Mouse (Mus musculus) ES-E14 (cell line): ENCODE measurements around the gene Scn4a. TPM values are rescaled to one million over a fixed set of nuclear protein-coding genes. Genes with fewer than 3 reads are reported as not detected.
"Not testable (repeated sequence)": the region's sequence is repeated elsewhere in the genome, so short reads cannot be mapped to it uniquely, and the experiment has no call there.

Experiments used
- DNase-seq: peaks from one replicate; pipeline ENCODE4 v3.0.0-alpha.2; 2013; ENCODE audit warnings: low read depth, low spot score
- H3K27ac ChIP-seq: 2 replicates; pipeline ENCODE4 v1.5.1; 2012; ENCODE audit warnings: low read depth, mild to moderate bottlenecking, low read length, moderate library complexity, mixed read lengths; ENCODE audit not compliant: poor library complexity, insufficient read depth, severe bottlenecking
- H3K36me3 ChIP-seq: 2 replicates; pipeline ENCODE4 v1.6.1; 2012; ENCODE audit warnings: mild to moderate bottlenecking, low read length, moderate library complexity, mixed read lengths; ENCODE audit not compliant: control insufficient read depth, poor library complexity, insufficient read depth, severe bottlenecking
- H3K4me1 ChIP-seq, 2 experiments: fragments of 150-350 bp in 1 of 2; sonication (generic) in 1 of 2; 2 replicates each; pipeline ENCODE4 v1.6.1; 2012; ENCODE audit warnings: low read length in 2 of 2, mild to moderate bottlenecking in 1 of 2, mixed read lengths in 1 of 2; ENCODE audit not compliant: control insufficient read depth in 2 of 2, insufficient read depth in 2 of 2, poor library complexity in 1 of 2
- H3K4me3 ChIP-seq, 2 experiments: fragments of 150-350 bp in 1 of 2; sonication (generic) in 1 of 2; 2 replicates each; pipeline ENCODE4 v1.5.1; 2012; ENCODE audit warnings: low read length in 2 of 2, low read depth in 1 of 2, mild to moderate bottlenecking in 1 of 2, mixed read lengths in 1 of 2; ENCODE audit not compliant: insufficient read depth in 1 of 2, poor library complexity in 1 of 2, severe bottlenecking in 1 of 2
- H3K9ac ChIP-seq: 2 replicates; pipeline ENCODE4 v1.6.1; 2012; ENCODE audit warnings: low read depth, mild to moderate bottlenecking, low read length, mixed read lengths; ENCODE audit not compliant: poor library complexity, insufficient read depth, severe bottlenecking
- H3K9me3 ChIP-seq: fragments of 150-350 bp; sonication (generic); 2 replicates; pipeline ENCODE4 v1.6.1; 2012; ENCODE audit warnings: low read depth, mild to moderate bottlenecking, low read length; ENCODE audit not compliant: control insufficient read depth, insufficient read depth
- CHD2 ChIP-seq: IDR thresholded peaks from 2 replicates; pipeline ENCODE4 v1.6.1; 2014; ENCODE audit warnings: mild to moderate bottlenecking, low read depth, low read length, inconsistent platforms
- HCFC1 ChIP-seq: IDR thresholded peaks from 2 replicates; pipeline ENCODE4 v1.6.1; 2012; ENCODE audit warnings: low read length, inconsistent platforms, borderline replicate concordance; ENCODE audit not compliant: insufficient read depth
- MAFK ChIP-seq: IDR thresholded peaks from 2 replicates; pipeline ENCODE4 v1.6.1; 2014; ENCODE audit warnings: mild to moderate bottlenecking, low read depth, low read length, inconsistent platforms; ENCODE audit not compliant: insufficient read depth
- ZC3H11A ChIP-seq: IDR thresholded peaks from 2 replicates; pipeline ENCODE4 v1.6.1; 2012; ENCODE audit warnings: low read depth, mild to moderate bottlenecking, inconsistent platforms, low read length, borderline replicate concordance
- ZNF384 ChIP-seq: IDR thresholded peaks from 2 replicates; pipeline ENCODE4 v1.6.1; 2012; ENCODE audit warnings: low read depth, low read length, inconsistent platforms
- in situ Hi-C, 2 experiments: fragments of 600-800 bp; cut with MboI; formaldehyde crosslinking; loops; one replicate each; pipeline ENCODE4 v1.15.1; 2025; ENCODE audit warnings: low sequenced_read_pairs in 2 of 2, inconsistent platforms in 1 of 2; ENCODE audit not compliant: unreplicated experiment in 2 of 2
- total RNA-seq: library from RNA; depleted of rRNA; stranded (reverse); fragments of 300-350 nt; gene quantifications from 2 replicates; pipeline ENCODE4 v1.2.3, GENCODE M21; 2012

Gene Scn4a
- total RNA-seq, 1 experiment, result 0.13 TPM

- no peaks in the 10 kb centered on the region for H3K4me1 ChIP-seq
- TF ChIP-seq HCFC1, result no peak
- no peak for TF ChIP-seq MAFK
- no peak for TF ChIP-seq CHD2
- TF ChIP-seq ZNF384, result no peak
- no peak for TF ChIP-seq ZC3H11A
- in situ Hi-C loops, result no loop called here
Measured at GRCm38 (mm10) chr11:106350853-106351252, 2.2 kb downstream of the Scn4a start.

DNA sequence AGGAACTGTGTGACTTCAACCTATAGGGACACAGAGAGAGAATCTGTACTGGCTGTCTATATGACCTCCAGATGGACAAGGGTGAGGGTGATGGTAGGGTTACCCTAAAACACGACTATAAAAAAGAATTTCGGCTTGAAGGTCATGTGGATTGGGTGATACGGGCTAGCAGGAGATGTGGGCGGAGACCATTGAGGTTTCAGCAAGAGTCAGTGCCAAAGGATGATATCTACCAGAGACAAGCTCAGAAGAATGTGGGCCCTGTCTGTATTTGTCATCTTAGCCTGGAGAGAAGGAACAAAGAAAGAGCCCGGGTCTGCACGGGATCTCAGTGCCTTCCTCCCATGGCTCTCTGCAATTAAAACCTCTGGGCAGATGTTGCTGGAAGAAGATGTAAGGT is 3.3 kb downstream of the Scn4a start:
- no peaks in the 10 kb centered on the region for H3K9me3 ChIP-seq
- H3K36me3 ChIP-seq, result no peaks in the 10 kb centered on the region
- no peak for DNase-seq
- no peak overlapping the region for H3K4me3 ChIP-seq
- in situ Hi-C loops, result no loop called here
- H3K9ac ChIP-seq, result no peak overlapping the region
- no peak overlapping the region for H3K27ac ChIP-seq
- H3K4me1 ChIP-seq, result no peaks in the 10 kb centered on the region
- TF ChIP-seq ZC3H11A (no peak), CHD2 (no peak), ZNF384 (no peak), HCFC1 (no peak), MAFK (no peak)

More at GRCm38 (mm10) chr11:106350853-106351252, 2.2 kb downstream of the Scn4a start:
- DNase-seq, result no peak
- Histone ChIP-seq H3K27ac (no peak overlapping the region), H3K9me3 (no peaks in the 10 kb centered on the region), H3K4me3 (no peak overlapping the region), H3K9ac (no peak overlapping the region), H3K36me3 (no peaks in the 10 kb centered on the region)

DNA sequence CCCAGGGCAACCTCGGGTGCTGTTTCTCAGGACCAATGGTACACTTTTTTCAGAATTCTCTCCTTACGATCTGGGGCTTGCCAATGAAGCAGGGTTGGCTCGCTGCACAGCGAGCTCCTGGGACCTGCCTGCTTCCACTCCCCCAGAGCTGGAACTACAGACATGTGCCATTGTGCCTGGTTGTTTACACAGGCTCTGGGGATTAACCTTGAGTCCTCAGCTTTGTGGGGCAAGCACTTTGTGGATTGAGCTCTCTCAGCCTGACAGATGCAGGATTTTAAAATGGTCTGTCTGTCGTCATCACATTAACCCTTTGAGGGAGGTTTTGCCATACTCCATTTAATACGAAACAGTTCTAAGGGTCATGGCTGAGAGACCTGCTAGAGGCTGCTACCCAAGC is 8.2 kb downstream of the Scn4a start:
- no peak overlapping the region for H3K27ac ChIP-seq
- H3K9me3 ChIP-seq, result no peaks in the 10 kb centered on the region
- H3K4me1 ChIP-seq, result no peaks in the 10 kb centered on the region
- no peak for DNase-seq
- no peak overlapping the region for H3K4me3 ChIP-seq
- in situ Hi-C loops, result no loop called here
- no peaks in the 10 kb centered on the region for H3K36me3 ChIP-seq
- H3K9ac ChIP-seq, result no peak overlapping the region
- TF ChIP-seq ZNF384 (no peak), CHD2 (no peak), MAFK (no peak), ZC3H11A (no peak)

GRCm38 (mm10) chr11:106340990-106341520 is 12.0 kb downstream of the Scn4a start:
- TF ChIP-seq ZC3H11A (no peak), ZNF384 (no peak), CHD2 (no peak), HCFC1 (no peak), MAFK (no peak)
- no peak for DNase-seq
- in situ Hi-C loops, result no loop called here
- Histone ChIP-seq H3K27ac (no peak overlapping the region), H3K4me3 (no peak overlapping the region), H3K9ac (no peak overlapping the region), H3K36me3 (no peaks in the 10 kb centered on the region), H3K4me1 (no peaks in the 10 kb centered on the region), H3K9me3 (no peaks in the 10 kb centered on the region)

GRCm38 (mm10) chr11:106339323-106339722 is 13.8 kb downstream of the Scn4a start:
- DNase-seq, in situ Hi-C loops, H3K27ac ChIP-seq, H3K4me3 ChIP-seq, H3K9me3 ChIP-seq, H3K36me3 ChIP-seq, H3K4me1 ChIP-seq, H3K9ac ChIP-seq: not testable (repeated sequence)
